Mouse (Mus musculus) E14TG2a.4 (cell line): Measurements from ENCODE around the gene Strip1.
A peak's percentile ranks its signal among the peaks of the same experiment; 100 is the strongest.

Experiments
- H3K27me3 ChIP-seq: 2 replicates; pipeline ENCODE4 v1.6.1; 2014; ENCODE audit warnings: low read length, control low read depth; ENCODE audit not compliant: insufficient read depth
- H3K36me3 ChIP-seq: 2 replicates; pipeline ENCODE4 v1.6.1; 2014; ENCODE audit warnings: low read length, control low read depth; ENCODE audit not compliant: insufficient read depth
- H3K4me1 ChIP-seq: replicated peaks from 2 replicates; pipeline ENCODE4 v1.6.1; 2014; ENCODE audit warnings: low read depth, low read length, control low read depth
- H3K4me3 ChIP-seq: replicated peaks from 2 replicates; pipeline ENCODE4 v1.5.1; 2014; ENCODE audit warnings: mild to moderate bottlenecking, low read length
- H3K9me3 ChIP-seq: 2 replicates; pipeline ENCODE4 v1.6.1; 2014; ENCODE audit warnings: low read length, control low read depth
- CTCF ChIP-seq: conservative IDR thresholded peaks from 2 replicates; pipeline ENCODE4 v1.5.1; 2014; ENCODE audit warnings: low read length
- NANOG ChIP-seq: IDR thresholded peaks from 2 replicates; pipeline ENCODE4 v1.6.1; 2014; ENCODE audit warnings: borderline replicate concordance, low read length, mixed read lengths
- POU5F1 ChIP-seq: IDR thresholded peaks from 2 replicates; pipeline ENCODE4 v1.6.1; 2014; ENCODE audit warnings: low read length, borderline replicate concordance

The Strip1 gene

GRCm38 (mm10) chr3:107577810-107578390, 53.6 kb downstream of the Strip1 start:
- peaks cover 4% of the 10 kb centered on the region; the same call in 1 of the 2 replicates for H3K4me1 ChIP-seq
- no peaks in the 10 kb centered on the region for H3K36me3 ChIP-seq
- H3K27me3 ChIP-seq = peaks cover 50% of the 10 kb centered on the region
- H3K9me3 ChIP-seq = no peaks in the 10 kb centered on the region; the same call in 1 of the 2 replicates
- H3K4me3 ChIP-seq = no peak overlapping the region
- TF ChIP-seq CTCF (no peak), POU5F1 (no peak), NANOG (no peak)

- Histone ChIP-seq H3K4me3 (no peak overlapping the region), H3K9me3 (no peaks in the 10 kb centered on the region; the same call in 1 of the 2 replicates), H3K27me3 (peaks cover 42% of the 10 kb centered on the region), H3K4me1 (no peaks in the 10 kb centered on the region), H3K36me3 (no peaks in the 10 kb centered on the region)
- TF ChIP-seq NANOG = no peak
- TF ChIP-seq CTCF = no peak
- TF ChIP-seq POU5F1 = no peak
Observed at GRCm38 (mm10) chr3:107576807-107577206, 54.7 kb downstream of the Strip1 start.

- TF ChIP-seq POU5F1 (no peak), NANOG (no peak), CTCF (peak; percentile 46)
- no peak overlapping the region for H3K4me3 ChIP-seq
- no peaks in the 10 kb centered on the region for H3K36me3 ChIP-seq
Observed at GRCm38 (mm10) chr3:107571205-107571604, 60.3 kb downstream of the Strip1 start.

GRCm38 (mm10) chr3:107568721-107569120, 62.8 kb downstream of the Strip1 start:
- TF ChIP-seq CTCF (no peak), NANOG (no peak), POU5F1 (no peak)
- Histone ChIP-seq H3K36me3 (no peaks in the 10 kb centered on the region), H3K9me3 (no peaks in the 10 kb centered on the region)

More at GRCm38 (mm10) chr3:107571205-107571604, 60.3 kb downstream of the Strip1 start:
- Histone ChIP-seq H3K9me3 (no peaks in the 10 kb centered on the region; the same call in 1 of the 2 replicates), H3K27me3 (peaks cover 28% of the 10 kb centered on the region), H3K4me1 (no peaks in the 10 kb centered on the region)

GRCm38 (mm10) chr3:107567766-107568165, 63.7 kb downstream of the Strip1 start:
- Histone ChIP-seq H3K4me3 (no peak overlapping the region), H3K4me1 (peaks cover 3% of the 10 kb centered on the region; the same call in 1 of the 2 replicates), H3K36me3 (no peaks in the 10 kb centered on the region), H3K9me3 (no peaks in the 10 kb centered on the region), H3K27me3 (peaks cover 42% of the 10 kb centered on the region)
- no peak for TF ChIP-seq NANOG
- no peak for TF ChIP-seq POU5F1
- TF ChIP-seq CTCF = no peak

More at GRCm38 (mm10) chr3:107568721-107569120, 62.8 kb downstream of the Strip1 start:
- Histone ChIP-seq H3K4me1 (no peaks in the 10 kb centered on the region; the same call in 1 of the 2 replicates), H3K4me3 (no peak overlapping the region), H3K27me3 (peaks cover 42% of the 10 kb centered on the region)

- Histone ChIP-seq H3K9me3 (no peaks in the 10 kb centered on the region), H3K4me1 (peaks cover 3% of the 10 kb centered on the region; the same call in 1 of the 2 replicates), H3K36me3 (no peaks in the 10 kb centered on the region), H3K4me3 (no peak overlapping the region), H3K27me3 (peaks cover 39% of the 10 kb centered on the region)
- no peak for TF ChIP-seq POU5F1
- TF ChIP-seq NANOG = no peak
- no peak for TF ChIP-seq CTCF
Observed at GRCm38 (mm10) chr3:107565331-107565730, 66.2 kb downstream of the Strip1 start.

GRCm38 (mm10) chr3:107563880-107564279, 67.6 kb downstream of the Strip1 start:
- Histone ChIP-seq H3K4me1 (peaks cover 3% of the 10 kb centered on the region; the same call in 1 of the 2 replicates), H3K36me3 (no peaks in the 10 kb centered on the region), H3K9me3 (no peaks in the 10 kb centered on the region), H3K27me3 (peaks cover 32% of the 10 kb centered on the region), H3K4me3 (no peak overlapping the region)
- TF ChIP-seq POU5F1 (no peak), NANOG (no peak), CTCF (no peak)

GRCm38 (mm10) chr3:107562591-107562990, 68.9 kb downstream of the Strip1 start:
- TF ChIP-seq NANOG (no peak), POU5F1 (no peak), CTCF (no peak)

More at GRCm38 (mm10) chr3:107562591-107562990, 68.9 kb downstream of the Strip1 start:
- H3K9me3 ChIP-seq = no peaks in the 10 kb centered on the region
- H3K36me3 ChIP-seq = no peaks in the 10 kb centered on the region
- H3K27me3 ChIP-seq = peaks cover 25% of the 10 kb centered on the region
- peaks cover 3% of the 10 kb centered on the region; the same call in 1 of the 2 replicates for H3K4me1 ChIP-seq
- no peak overlapping the region for H3K4me3 ChIP-seq
